Mouse (Mus musculus): ENCODE measurements around the gene Nectin1. TPM values are rescaled to one million over a fixed set of nuclear protein-coding genes. Genes with fewer than 3 reads are reported as not detected.
A peak's percentile ranks its signal among the peaks of the same experiment; 100 is the strongest.

Nectin1 gene
- polyA plus RNA-seq, 1 experiment from 2014 or later = 18.9 TPM

DNA sequence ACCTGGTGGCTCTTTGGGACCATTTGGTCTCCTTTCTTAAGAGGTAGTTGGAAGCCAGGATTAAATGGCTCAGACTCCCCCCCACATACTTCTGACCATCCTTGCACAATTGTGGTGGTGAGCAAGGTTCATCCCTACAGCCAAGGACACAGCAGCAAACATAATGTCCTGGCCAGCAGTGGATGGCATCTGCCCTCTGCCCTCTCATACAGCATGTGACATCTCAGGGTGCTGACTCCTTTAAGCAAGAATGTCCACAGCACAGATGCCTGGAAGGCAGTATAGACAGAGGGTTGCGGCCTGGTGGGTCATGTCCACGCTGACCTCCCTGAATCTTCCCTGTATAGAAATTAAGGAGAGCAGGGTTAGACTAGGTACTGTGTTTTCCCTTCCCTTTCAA is 12.1 kb downstream of the Nectin1 start:
- ATAC-seq (ENCODE audit: low FRiP score) = no peak
- WGBS = 77% methylated on average over 2 of the region's 2 CpGs
- no peaks in the 10 kb centered on the region for H3K9me3 ChIP-seq (ENCODE audit: control insufficient read depth, low read length)
- no peak overlapping the region for H3K27ac ChIP-seq
- H3K36me3 ChIP-seq (replicated peaks; ENCODE audit: control insufficient read depth, insufficient read depth) = no peaks in the 10 kb centered on the region
- DNase-seq (ENCODE audit: low spot score) = no peak
- peaks cover 71% of the 10 kb centered on the region for H3K4me1 ChIP-seq (replicated peaks; ENCODE audit: control insufficient read depth, insufficient read depth, low read length)
- H3K9ac ChIP-seq = no peak overlapping the region
- H3K4me3 ChIP-seq (replicated peaks; ENCODE audit: low read length) = no peak overlapping the region
- H3K4me2 ChIP-seq (replicated peaks) = no peak overlapping the region
- H3K27me3 ChIP-seq (ENCODE audit: control insufficient read depth, insufficient read depth, low read length) = no peaks in the 10 kb centered on the region

DNA sequence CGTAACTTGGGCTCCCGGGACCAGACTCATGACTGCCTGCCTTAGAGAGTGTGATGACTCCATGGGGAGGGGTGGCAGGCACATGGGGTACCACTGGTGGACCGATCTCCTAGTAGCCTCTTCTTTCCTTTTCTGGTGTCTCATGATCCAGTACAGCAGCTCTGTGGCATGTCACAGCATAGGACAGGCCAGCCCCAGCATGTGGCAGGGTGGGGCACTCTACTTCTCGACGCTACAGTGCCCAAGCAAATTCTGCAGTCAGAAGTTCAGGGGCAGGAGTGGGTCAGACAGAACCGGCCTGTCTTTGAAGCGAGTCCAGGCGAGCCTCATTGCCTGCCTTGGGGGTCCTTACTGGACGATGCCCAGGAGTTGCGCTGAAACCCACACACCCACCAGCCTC is 13.4 kb downstream of the Nectin1 start:
- Histone ChIP-seq H3K4me1 (replicated peaks; ENCODE audit: control insufficient read depth, insufficient read depth, low read length) (peaks cover 79% of the 10 kb centered on the region), H3K27ac (no peak overlapping the region), H3K9ac (no peak overlapping the region), H3K4me3 (replicated peaks; ENCODE audit: low read length) (no peak overlapping the region), H3K36me3 (replicated peaks; ENCODE audit: control insufficient read depth, insufficient read depth) (no peaks in the 10 kb centered on the region), H3K27me3 (ENCODE audit: control insufficient read depth, insufficient read depth, low read length) (no peaks in the 10 kb centered on the region), H3K9me3 (ENCODE audit: control insufficient read depth, low read length) (no peaks in the 10 kb centered on the region), H3K4me2 (replicated peaks) (no peak overlapping the region)
- ATAC-seq (ENCODE audit: low FRiP score) (no peak), DNase-seq (ENCODE audit: low spot score) (no peak)
- 85% methylated on average over 10 of the region's 10 CpGs for WGBS

DNA sequence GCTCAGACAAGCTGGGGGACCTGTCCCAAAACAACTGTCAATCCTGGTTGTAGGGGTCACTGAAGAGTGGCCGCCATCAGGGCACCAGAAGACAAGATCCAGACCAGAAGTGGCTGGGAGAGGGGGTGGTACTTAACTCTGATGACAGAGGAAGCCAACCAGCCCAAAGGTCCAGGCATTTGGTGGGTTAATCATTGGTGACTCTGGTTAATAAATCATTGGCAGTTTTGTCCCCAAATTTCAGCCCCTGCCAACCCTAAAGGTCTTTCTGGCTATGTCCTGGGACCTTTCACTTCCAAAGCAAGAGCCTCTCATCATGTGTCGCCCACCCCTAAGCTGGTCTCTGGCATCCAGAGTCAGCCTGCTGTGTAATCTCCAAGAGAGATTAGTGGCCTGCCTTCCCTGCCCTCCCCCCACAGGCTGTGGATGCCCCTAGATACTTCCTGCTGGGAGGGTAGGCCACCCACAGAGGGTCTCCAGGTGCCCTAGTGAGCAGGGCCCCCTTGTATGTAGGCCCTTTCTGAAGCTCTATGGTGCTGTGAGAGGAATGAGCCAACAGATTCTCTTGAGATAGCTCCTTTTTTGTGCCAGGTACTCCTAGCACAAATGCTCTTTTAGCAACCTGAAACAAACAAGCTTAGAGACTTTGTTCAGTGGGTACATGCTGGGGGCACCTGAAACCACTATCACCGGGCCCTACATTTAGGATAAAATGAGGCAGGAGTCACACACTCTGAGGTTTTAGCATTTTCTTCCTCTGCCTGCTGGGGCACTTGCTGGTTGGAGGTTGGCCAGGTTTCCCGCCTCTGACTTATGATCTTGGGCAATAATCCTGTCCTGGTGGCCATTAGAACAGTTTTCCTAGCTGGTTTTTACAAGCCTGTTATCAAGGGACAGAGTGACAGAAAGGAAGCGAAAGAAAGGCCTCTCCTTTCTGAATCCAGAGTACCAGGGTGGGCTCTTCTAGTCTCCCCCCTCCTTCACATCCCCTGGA is 14.5 kb downstream of the Nectin1 start:
- WGBS = 63% methylated on average over 5 of the region's 5 CpGs
- H3K4me3 ChIP-seq (replicated peaks; ENCODE audit: low read length) = no peak overlapping the region
- no peak overlapping the region for H3K9ac ChIP-seq
- 0 out of 2 replicates have a peak overlapping the region, but pooled peaks have one; percentile 26 for H3K27ac ChIP-seq
- no peak overlapping the region for H3K4me2 ChIP-seq (replicated peaks)
- ATAC-seq (ENCODE audit: low FRiP score) (no peak), DNase-seq (ENCODE audit: low spot score) (no peak)
- no peaks in the 10 kb centered on the region for H3K36me3 ChIP-seq (replicated peaks; ENCODE audit: control insufficient read depth, insufficient read depth)
- peaks cover 83% of the 10 kb centered on the region for H3K4me1 ChIP-seq (replicated peaks; ENCODE audit: control insufficient read depth, insufficient read depth, low read length)
- no peaks in the 10 kb centered on the region for H3K9me3 ChIP-seq (ENCODE audit: control insufficient read depth, low read length)
- no peaks in the 10 kb centered on the region for H3K27me3 ChIP-seq (ENCODE audit: control insufficient read depth, insufficient read depth, low read length)

DNA sequence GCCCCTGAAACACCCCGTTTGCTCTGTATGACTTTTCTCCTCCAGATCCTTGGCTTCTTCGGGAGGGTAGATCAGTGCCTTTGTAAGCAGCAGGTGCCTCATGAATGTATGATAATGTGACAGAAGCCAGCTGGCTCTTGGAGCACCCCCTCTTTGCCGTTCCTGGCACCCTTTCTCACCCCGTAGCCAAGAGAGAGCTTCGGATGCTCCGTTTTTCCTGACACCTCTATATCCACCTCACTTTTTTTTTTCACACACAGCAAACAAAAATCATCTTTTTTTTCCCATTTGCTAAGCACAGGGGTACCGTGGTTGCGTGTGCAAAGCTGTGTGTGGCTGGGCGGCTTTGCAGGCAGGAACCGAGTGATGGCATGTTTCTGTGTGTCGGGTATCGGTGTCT is 16.3 kb downstream of the Nectin1 start:
- H3K27ac ChIP-seq = no peak overlapping the region; the same call in 1 of the 2 replicates
- H3K4me3 ChIP-seq (replicated peaks; ENCODE audit: low read length) = no peak overlapping the region
- WGBS = 54% methylated on average over 12 of the region's 12 CpGs
- no peak overlapping the region for H3K9ac ChIP-seq
- peaks cover 71% of the 10 kb centered on the region for H3K4me1 ChIP-seq (replicated peaks; ENCODE audit: control insufficient read depth, insufficient read depth, low read length)
- H3K27me3 ChIP-seq (ENCODE audit: control insufficient read depth, insufficient read depth, low read length) = no peaks in the 10 kb centered on the region
- no peaks in the 10 kb centered on the region for H3K9me3 ChIP-seq (ENCODE audit: control insufficient read depth, low read length)
- no peak overlapping the region for H3K4me2 ChIP-seq (replicated peaks)
- H3K36me3 ChIP-seq (replicated peaks; ENCODE audit: control insufficient read depth, insufficient read depth) = no peaks in the 10 kb centered on the region
- no peak for ATAC-seq (ENCODE audit: low FRiP score)
- no peak for DNase-seq (ENCODE audit: low spot score)

DNA sequence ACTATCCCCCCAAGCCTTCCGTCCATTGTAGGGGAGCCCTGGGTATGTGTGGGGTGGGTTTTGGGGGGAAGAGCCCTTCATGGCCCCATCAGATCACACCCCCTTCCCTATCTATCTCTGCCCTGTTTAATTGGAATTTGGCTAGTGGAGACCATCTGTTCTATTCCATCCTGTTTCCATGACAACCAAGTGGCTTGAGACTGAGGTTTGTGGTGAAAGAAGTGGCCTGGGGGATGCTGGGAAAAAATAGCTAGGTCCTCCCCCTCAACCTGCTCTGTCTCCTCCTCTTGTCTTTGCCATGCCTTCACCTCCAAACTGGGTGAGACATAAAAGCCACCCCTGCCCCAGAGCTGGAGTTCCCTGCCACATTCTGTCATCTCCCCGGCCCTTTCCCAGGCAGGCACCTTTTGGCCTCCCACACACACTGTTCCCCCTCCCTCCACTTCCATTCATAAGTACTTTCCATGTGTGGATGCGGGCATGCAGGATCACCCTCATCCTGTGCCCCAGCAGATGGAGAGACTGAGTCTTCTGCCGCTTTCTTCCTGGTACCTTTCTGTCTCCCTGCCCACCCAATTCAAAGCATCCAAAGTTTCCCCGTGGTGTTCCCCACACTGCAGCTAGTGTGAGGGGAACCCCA is 17.5 kb downstream of the Nectin1 start:
- Histone ChIP-seq H3K4me3 (replicated peaks; ENCODE audit: low read length) (no peak overlapping the region), H3K9ac (0 out of 2 replicates have a peak overlapping the region, but pooled peaks have one; percentile 8), H3K27ac (peak overlapping the region; percentile 81), H3K27me3 (ENCODE audit: control insufficient read depth, insufficient read depth, low read length) (no peaks in the 10 kb centered on the region), H3K36me3 (replicated peaks; ENCODE audit: control insufficient read depth, insufficient read depth) (no peaks in the 10 kb centered on the region), H3K4me2 (replicated peaks) (peak overlapping the region; percentile 34), H3K4me1 (replicated peaks; ENCODE audit: control insufficient read depth, insufficient read depth, low read length) (peaks cover 71% of the 10 kb centered on the region), H3K9me3 (ENCODE audit: control insufficient read depth, low read length) (no peaks in the 10 kb centered on the region)
- ATAC-seq (ENCODE audit: low FRiP score) (peak; percentile 72), DNase-seq (ENCODE audit: low spot score) (peak; percentile 77)
- WGBS = 31% methylated on average over 5 of the region's 5 CpGs

DNA sequence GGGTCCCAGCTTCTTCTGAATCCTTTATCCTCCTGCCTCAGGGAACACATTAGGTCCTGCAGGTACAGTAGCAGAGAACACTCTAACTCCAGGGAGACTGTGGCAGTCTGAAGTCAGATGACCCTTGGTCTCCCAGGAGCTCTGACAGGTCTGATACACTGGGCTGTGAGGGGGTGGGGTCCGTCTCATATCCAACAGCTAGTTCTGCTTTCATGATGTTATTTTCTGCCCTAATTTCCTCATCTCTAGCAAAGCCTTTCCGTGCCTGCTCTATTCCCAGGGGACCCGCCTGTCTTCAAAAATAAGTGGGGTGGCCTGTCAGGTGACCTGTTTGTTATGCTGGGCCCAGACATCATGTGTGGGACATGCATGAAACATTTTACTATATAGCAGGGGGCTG is 18.2 kb downstream of the Nectin1 start:
- H3K27ac ChIP-seq = peak overlapping the region; percentile 81
- H3K4me1 ChIP-seq (replicated peaks; ENCODE audit: control insufficient read depth, insufficient read depth, low read length) = peaks cover 65% of the 10 kb centered on the region
- no peak overlapping the region for H3K4me3 ChIP-seq (replicated peaks; ENCODE audit: low read length)
- DNase-seq (ENCODE audit: low spot score) = no peak
- peak overlapping the region; percentile 34; the same call in 1 of the 2 replicates for H3K4me2 ChIP-seq (replicated peaks)
- H3K9me3 ChIP-seq (ENCODE audit: control insufficient read depth, low read length) = no peaks in the 10 kb centered on the region
- no peaks in the 10 kb centered on the region for H3K36me3 ChIP-seq (replicated peaks; ENCODE audit: control insufficient read depth, insufficient read depth)
- no peak for ATAC-seq (ENCODE audit: low FRiP score)
- 0 out of 2 replicates have a peak overlapping the region, but pooled peaks have one; percentile 8 for H3K9ac ChIP-seq
- WGBS = 51% methylated on average over 3 of the region's 3 CpGs
- H3K27me3 ChIP-seq (ENCODE audit: control insufficient read depth, insufficient read depth, low read length) = no peaks in the 10 kb centered on the region

DNA sequence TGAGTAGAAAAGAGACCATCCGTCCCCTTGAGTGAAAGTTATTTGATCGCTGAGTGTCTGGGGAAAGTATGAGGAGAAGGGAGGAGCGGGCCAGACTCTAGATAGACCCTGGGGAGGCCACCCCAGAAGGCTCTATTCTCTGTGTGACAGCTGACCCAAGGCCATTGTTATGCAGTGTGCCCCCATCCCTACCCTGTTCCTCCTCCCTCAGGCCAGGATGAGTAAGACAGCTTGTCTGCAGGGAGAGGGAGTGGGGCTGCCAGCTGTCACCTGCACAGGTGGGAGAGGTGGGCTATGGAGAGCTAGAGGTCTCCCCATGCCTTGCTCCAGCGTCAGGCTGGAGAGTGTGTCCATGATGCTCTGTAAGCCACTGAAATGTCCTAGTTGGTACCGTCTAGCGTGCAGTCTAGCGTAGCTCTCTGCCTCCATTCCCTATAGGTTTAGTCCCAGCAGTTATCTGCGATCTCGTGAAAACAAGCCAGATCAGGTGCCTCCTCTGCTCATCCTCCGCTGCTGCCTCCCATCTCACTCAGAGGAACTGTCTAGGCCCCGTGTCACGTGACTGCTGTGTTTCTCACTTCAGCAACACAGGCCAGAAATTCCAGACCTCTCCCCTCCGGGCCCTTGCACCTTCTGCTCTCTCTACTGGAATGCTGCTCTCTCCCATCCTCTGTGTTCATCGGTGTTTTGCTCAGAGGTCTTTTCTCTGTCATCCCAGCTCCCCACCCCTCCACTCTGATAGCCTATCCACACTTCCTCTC is 21.8 kb downstream of the Nectin1 start:
- Histone ChIP-seq H3K27ac (no peak overlapping the region), H3K36me3 (replicated peaks; ENCODE audit: control insufficient read depth, insufficient read depth) (no peaks in the 10 kb centered on the region), H3K4me2 (replicated peaks) (no peak overlapping the region), H3K4me1 (replicated peaks; ENCODE audit: control insufficient read depth, insufficient read depth, low read length) (peaks cover 56% of the 10 kb centered on the region), H3K27me3 (ENCODE audit: control insufficient read depth, insufficient read depth, low read length) (no peaks in the 10 kb centered on the region), H3K4me3 (replicated peaks; ENCODE audit: low read length) (no peak overlapping the region), H3K9ac (no peak overlapping the region), H3K9me3 (ENCODE audit: control insufficient read depth, low read length) (no peaks in the 10 kb centered on the region)
- 50% methylated on average over 14 of the region's 14 CpGs for WGBS
- ATAC-seq (ENCODE audit: low FRiP score) = no peak
- no peak for DNase-seq (ENCODE audit: low spot score)

DNA sequence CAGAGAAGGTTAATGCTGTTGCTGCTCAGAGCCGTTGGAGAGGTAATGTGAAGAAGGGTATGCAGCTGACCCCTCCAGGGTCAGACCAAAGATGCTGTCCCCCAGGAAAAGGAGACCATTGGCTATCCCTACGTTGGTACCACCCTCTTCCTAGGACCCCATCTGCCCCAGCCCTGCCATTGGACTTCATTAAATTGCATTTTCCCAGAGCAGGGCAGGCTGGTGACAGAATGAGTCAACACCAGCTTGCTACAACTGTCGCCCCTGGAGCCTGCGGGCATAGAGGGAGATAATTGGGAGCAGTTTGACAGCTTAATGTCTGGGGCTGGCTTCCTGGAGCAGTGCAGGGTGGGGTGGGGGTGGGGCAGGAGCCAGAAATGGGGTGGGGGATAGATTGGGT is 25.0 kb downstream of the Nectin1 start:
- 11% methylated on average over 4 of the region's 4 CpGs for WGBS
- DNase-seq (ENCODE audit: low spot score) = no peak
- Histone ChIP-seq H3K27ac (no peak overlapping the region), H3K36me3 (replicated peaks; ENCODE audit: control insufficient read depth, insufficient read depth) (no peaks in the 10 kb centered on the region), H3K4me2 (replicated peaks) (no peak overlapping the region), H3K9me3 (ENCODE audit: control insufficient read depth, low read length) (no peaks in the 10 kb centered on the region), H3K9ac (no peak overlapping the region), H3K4me1 (replicated peaks; ENCODE audit: control insufficient read depth, insufficient read depth, low read length) (peaks cover 38% of the 10 kb centered on the region), H3K27me3 (ENCODE audit: control insufficient read depth, insufficient read depth, low read length) (no peaks in the 10 kb centered on the region), H3K4me3 (replicated peaks; ENCODE audit: low read length) (no peak overlapping the region)
- peak; percentile 45; the same call in 1 of the 2 replicates for ATAC-seq (ENCODE audit: low FRiP score)

DNA sequence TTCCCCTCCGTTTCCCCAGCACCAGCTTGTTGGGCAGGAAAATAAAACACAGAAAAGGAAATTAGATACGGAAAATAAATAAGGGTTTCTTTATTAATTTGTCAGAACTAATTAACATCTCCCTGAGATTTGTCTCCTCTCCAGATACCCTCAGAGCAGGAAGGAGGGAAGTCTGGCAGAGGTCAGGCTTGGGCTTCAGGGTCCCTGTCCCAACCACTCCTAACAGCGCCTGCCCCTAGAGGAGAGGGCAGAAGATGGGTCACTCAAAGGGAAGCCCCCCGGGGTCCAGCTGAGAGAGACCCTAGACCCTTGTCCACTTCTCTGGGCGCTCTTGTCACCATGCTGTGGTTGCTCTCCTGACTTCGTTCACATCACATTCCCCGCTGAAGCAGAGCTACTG is 25.4 kb downstream of the Nectin1 start:
- no peak overlapping the region for H3K27ac ChIP-seq
- peaks cover 43% of the 10 kb centered on the region for H3K4me1 ChIP-seq (replicated peaks; ENCODE audit: control insufficient read depth, insufficient read depth, low read length)
- ATAC-seq (ENCODE audit: low FRiP score) = no peak
- no peaks in the 10 kb centered on the region for H3K27me3 ChIP-seq (ENCODE audit: control insufficient read depth, insufficient read depth, low read length)
- H3K4me2 ChIP-seq (replicated peaks) = no peak overlapping the region
- H3K9ac ChIP-seq = no peak overlapping the region
- 61% methylated on average over 7 of the region's 7 CpGs for WGBS
- no peaks in the 10 kb centered on the region for H3K9me3 ChIP-seq (ENCODE audit: control insufficient read depth, low read length)
- no peak overlapping the region for H3K4me3 ChIP-seq (replicated peaks; ENCODE audit: low read length)
- DNase-seq (ENCODE audit: low spot score) = no peak
- H3K36me3 ChIP-seq (replicated peaks; ENCODE audit: control insufficient read depth, insufficient read depth) = no peaks in the 10 kb centered on the region
